Mouse (Mus musculus): ENCODE data around the gene Gjb1.
"Not testable (repeated sequence)": the region's sequence is repeated elsewhere in the genome, so short reads cannot be mapped to it uniquely, and the experiment has no call there.

Gjb1 gene

DNA sequence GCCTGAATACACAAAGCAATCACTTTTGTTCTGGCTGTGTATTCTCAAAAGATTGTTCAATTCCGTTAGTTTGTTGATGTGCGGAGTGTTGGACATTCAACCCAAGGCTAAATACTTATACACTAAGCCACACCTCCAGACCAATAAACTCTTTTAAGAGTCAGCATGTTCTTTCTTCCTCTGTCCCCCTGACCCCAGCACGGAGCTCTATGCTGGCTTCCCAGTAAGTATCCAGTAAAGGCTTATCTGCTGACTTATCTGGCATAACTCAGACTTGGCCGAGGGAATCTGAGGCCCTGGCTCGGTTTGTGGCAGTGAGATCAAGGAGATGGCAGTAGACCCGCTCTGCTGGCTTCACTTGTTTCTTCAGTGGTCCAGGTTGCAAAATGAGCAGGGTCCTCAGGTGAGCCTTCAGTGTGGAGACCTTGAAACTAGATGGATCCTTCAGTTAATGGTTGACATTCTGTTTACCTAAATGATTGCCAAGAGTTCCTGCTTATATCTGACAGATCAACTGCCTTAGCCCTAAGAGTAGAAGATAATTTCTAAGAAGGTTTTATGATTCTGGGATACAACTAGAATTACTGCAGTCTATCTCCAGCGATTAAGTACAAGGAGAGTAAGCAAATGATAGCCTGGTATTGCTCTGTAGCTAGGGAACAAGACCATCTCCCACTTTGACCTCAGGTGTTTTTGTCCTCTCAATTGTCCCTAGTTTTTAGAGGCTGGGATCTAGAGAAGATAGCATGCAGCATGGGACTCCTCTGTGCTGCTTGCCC lies at the start of gene Gjb1:
Gjb1 (plus strand) TSS at position 189 of the 779 bp plus-strand sequence.
- peak; percentile 20 for DNase-seq

DNA sequence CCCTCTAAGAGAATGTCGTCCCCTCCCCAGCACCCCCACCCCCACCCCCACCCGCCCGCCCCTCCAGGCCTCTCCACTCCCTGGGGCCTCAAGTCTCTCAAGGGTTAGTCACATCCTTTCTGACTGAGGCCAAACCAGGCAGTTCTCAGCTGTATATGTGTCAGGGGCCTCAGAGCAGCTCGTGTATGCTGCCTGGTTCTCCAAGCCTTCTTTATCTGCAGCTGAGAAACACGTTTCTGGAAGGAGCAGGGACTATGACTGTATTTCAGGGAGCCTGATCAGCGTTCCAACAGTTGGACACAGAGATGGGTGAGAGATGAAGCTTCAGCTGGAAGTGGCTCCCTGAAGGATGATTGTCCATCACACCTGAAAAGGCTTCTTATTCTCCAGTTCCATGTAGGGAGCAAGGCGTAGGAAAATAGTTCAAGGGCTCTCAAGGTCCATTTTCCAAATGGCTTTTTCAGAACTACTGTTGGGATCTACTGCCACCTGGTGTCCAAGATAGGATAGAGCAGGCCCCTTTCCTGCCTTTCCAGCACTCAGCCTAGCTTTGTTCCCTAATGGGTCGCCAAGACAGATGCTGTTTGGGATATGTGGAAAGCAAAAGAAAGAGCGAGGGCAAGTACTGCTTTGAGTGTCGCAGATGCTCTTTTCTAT lies 46.7 kb upstream of the Gjb1 start:
- peak; percentile 69 for DNase-seq

DNA sequence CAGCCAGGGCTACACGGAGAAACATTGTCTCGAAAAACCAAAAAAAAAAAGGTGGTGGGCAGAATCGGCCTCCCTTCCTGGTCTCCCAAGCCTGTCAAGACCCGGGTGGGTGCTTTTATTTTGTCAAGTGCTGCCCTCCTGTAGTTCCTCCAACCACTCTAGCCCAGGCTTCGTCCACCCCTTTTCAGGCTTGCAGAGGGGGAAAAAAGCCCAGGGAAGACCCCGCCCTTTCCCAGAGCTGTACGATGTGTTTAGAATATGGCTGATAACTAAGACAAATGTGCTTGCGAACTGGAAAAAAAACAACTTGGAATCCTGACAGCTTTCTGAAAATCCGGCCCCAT lies 44.2 kb upstream of the Gjb1 start:
- no peak for DNase-seq

DNA sequence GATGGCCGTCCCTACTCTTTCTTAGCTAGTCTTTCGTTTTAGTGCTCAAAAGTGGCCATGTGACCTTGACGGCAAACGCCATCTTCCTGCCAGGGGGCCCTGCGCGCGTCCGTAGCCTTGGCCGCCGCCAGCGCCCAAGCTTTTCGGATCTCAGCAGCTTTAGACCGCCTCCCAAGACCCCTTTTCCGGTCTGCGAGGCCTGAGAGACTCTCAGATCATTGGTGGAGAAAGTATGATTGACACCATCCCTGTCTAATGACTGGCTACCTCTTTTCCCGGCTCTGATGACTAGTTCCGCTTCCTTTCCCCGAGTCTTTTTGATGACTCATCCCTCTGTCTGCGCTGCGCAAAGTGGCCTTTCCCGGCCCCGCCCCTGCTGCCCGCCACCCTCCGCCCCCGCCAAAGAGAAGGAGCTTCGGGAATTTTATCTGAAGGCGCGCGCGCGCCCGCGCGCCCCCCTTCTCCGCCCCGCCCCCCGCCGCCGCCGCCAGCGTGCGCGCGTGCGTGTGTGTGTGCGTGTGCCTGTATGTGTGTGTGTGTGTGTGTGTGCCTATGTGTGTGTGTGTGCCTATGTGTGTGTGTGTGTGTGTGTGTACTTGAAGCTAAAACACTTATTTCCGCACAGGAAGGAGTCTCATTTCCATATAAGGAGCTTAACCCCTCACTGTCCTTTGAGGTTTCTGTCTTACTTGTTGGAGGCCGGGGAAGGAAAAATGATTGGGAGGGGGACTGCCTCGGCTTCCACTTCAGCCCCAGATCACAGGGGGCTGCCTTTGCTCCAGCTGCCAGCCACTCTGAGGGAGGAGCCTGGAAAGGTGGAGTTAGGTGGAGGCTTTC lies 43.6 kb upstream of the Gjb1 start:
- DNase-seq, result peak; percentile 92

DNA sequence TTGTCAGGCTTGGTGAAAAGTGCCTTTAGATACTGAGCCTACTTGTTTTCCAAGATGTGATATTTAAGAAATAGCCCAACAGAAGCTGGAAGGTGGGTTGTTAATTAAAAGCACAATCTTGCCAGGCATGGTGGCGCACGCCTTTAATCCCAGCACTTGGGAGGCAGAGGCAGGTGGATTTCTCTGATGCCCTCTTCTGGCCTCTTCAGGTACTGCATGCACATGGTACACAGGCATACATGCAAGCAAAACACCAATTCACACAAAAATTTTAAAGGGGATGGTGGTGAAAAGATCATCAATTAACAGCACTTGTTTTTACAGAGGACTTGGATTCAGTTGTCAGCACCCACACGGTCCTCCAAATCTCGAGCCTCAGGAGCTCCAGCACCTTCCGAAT lies 41.6 kb upstream of the Gjb1 start:
- no peak for DNase-seq

DNA sequence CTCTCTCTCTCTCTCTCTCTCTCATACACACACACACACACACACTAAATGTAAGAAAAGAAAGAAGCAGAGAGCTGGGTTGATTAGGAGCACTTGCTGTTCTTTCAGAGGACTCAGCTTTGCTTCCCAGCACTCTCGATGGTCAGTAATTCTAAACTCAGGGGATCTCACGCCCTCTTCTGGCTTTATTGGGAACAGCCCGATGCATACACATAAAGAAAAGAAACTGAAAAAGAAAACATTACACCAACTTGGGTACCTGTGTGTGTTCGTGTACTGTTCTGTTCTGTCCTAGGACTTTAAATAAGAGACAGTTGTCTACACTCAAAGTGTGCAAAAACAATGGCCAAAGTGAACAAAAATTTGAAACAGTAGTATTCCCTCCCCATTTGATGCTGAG lies 37.5 kb upstream of the Gjb1 start:
- no peak for DNase-seq

DNA sequence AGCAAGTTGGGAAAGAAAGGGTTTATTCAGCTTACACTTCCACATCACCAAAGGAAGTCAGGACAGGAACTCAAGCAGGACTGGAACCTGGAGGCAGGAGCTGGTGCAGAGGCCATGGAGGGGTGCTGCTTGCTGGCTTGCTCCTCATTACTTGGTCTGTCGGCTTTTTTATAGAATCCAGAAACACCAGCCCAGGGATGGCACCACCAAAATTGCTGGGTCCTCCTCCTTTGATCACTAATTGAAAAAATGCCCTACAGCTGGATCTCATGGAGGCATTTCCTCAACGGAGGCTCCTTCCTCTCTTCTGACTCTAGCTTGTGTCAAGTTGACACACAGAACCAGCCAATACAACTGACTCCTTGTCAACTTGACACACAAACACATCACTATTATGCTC lies 33.3 kb upstream of the Gjb1 start:
- not testable (repeated sequence) for DNase-seq

DNA sequence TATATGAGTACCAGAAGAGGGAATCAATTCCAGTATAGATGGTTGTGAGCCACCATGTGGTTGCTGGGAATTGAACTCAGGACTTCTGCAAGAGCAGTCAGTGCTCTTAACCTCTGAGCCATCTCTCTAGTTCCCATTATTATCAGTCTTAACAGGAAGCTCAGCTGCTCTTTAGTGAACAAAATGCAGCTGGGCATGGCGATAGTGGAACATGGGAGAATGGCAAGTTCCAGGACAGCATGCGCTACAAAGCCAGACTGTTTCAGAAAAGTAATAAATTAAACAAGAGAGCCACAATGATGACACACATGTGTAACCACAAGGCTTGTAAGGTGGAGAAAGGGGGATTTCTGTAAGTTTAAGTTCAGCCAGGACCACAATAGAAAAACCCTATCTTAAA lies 30.7 kb upstream of the Gjb1 start:
- no peak for DNase-seq

DNA sequence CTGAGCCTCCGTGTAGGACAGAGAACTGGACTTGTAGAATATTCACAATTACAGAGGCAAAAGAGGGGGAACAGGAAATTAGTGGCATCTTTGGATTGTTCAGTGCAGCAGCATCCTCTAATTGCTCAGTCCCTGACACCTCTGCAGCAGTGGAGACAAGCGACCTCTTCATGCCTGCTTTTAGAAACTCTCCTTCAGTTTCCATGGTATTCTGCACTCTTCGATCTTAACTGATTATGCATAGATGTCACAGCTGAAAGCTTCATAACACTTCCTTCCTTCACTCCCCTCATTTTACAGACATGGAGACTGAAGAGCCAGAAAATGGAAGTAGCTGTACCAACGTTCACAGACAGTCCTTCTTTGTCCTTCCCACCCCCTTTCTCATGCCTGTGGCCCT lies 29.7 kb upstream of the Gjb1 start:
- DNase-seq, result no peak

DNA sequence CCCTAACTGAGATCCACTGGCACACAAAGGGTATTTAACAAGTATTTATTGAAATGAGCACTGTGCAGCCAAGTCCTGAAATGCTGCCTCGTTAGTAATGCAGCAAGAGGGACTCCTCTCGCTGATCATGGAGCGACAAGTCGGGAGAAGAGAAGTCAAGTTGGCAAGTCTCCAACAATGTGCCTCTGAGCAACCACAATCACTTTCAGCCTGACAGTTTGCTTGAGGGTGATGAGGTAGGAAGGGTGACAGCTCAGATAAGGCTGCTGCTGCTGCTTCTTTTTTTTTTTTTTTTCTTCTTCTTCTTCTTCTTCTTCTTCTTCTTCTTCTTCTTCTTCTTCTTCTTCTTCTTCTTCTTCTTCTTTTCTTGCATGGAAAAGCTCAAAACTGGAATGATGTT lies 25.0 kb upstream of the Gjb1 start:
- no peak for DNase-seq

DNA sequence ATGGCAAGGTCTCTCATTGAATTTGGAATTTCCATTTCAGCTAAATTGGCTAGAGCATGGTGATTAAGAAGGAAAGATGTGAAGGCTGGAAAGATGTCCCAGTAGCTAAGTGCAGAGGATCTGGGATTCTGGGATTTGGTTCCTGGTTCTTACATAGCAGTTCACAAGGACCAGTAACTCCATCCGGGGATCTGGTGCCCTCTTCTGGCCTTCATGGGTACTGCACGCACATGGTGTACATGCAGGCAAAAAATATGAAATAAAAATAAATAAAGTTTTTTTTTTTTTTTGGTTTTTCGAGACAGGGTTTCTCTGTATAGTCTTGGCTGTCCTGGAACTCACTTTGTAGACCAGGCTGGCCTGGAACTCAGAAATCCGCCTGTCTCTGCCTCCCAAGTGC lies 17.3 kb upstream of the Gjb1 start:
- DNase-seq, result not testable (repeated sequence)

DNA sequence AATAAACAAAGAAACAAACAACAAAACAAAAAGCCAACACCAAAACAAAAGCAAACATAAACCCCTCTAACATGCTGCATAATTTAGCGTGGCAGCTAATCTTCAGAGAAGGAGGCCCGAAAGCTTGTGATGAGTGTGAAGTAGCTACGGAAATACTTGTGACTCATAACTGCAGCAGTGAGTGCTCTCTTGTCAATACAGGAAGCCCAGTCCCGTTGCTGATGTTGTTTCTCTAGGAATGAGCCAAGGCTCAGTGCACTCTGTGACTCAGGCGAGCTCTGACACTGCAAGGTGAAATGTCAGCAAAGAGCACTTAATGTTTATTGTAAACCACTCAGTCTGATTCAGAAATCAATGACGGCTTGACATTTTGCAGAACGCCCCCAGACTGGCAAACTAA lies 7.2 kb upstream of the Gjb1 start:
- DNase-seq, result no peak

DNA sequence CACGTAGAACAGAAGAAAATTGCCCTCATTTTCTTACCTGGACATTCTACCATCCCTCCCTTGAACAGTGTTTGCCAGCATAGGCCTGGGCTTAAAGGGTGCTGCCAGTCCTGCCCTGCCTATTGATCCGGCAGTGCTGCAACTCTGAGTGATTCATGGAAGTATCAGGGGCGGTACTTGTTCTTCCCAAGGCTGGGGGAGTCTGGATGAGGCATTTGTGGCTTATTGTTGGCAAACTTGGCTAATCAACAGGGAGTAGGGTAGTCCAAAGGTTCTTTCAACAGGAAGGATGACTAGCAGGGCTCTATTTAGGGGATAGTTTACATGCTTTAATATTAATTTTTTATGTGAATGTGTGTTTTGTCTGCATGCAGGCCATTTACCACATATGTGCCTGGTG lies 5.6 kb upstream of the Gjb1 start:
- DNase-seq, result no peak

DNA sequence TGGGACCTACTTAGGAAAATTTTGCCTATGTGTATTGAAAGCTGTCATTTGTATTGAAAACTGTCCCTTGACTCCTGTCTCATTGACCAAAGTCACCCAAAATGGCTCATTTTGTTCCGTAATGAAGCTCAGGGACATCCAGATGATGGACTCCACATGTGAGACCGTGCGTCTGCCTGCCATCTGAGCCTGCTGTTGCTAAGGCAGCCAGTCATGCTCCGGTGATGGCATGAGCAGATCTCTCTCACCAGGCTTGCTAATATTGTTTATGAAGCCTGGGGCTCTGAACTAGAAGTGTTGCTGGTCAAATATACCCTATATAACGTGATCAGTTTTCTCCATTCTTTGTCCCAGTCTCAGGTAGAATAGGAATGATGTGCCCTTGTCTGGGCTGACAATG lies 3.2 kb upstream of the Gjb1 start:
- DNase-seq, result no peak

DNA sequence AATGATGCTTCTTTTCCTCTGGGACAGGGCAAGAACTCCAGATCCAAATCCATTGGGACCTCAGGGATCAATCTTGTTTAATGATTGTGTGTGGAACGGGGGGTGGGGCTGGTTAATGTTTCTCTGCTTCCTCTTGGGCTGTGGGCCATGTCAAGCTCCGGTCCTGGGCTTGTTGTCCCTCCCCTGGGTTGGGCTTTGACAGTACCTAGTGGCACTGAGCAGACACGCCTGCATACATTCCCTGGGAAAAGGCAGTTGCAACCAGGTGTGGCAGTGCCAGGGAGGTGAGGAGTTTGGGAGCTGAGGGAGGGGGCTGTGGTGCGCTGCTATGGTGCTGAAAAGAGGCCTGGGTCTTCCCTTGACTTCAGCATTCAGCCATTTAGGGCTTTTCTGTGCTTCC lies 898 bp downstream of the Gjb1 start:
- DNase-seq, result peak; percentile 76

DNA sequence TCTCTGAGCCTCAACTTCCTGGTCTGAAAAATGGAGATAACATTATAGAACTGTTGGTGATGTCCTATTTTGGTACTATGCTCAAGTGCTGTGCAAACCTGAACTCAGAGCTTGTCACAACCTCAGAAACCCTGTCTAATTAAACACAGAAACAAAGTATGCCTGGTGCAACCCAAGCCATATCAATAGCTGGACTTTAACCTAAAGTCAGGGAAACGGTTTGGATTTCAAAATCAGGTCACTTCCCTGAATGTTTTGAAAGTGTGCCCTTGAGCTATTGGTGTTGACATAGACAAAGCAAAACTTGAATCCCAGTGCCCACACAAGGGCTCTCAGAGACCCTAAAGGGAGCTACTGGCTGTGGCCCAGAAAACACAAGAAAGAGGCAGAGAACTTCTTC lies 3.6 kb downstream of the Gjb1 start:
- DNase-seq, result no peak

DNA sequence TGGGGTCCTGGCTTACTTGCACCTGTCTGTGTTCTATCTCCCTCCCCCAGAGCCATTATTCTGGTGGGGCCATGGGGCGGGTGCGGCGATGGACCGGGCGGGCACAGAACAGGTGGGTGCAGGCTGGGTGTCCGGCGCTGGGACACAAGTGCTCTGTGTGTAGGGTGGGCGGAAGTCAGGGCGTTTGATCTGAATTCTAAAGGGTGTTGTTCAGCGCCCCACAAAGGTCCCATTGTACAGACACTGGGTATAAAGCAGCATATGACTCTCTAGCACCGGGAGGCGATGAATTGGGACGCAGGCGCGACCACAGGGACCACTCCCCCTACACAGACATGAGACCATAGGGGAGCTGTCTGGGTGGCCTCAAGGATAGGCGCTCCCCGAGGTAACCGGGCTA lies 7.3 kb downstream of the Gjb1 start:
- DNase-seq, result no peak

DNA sequence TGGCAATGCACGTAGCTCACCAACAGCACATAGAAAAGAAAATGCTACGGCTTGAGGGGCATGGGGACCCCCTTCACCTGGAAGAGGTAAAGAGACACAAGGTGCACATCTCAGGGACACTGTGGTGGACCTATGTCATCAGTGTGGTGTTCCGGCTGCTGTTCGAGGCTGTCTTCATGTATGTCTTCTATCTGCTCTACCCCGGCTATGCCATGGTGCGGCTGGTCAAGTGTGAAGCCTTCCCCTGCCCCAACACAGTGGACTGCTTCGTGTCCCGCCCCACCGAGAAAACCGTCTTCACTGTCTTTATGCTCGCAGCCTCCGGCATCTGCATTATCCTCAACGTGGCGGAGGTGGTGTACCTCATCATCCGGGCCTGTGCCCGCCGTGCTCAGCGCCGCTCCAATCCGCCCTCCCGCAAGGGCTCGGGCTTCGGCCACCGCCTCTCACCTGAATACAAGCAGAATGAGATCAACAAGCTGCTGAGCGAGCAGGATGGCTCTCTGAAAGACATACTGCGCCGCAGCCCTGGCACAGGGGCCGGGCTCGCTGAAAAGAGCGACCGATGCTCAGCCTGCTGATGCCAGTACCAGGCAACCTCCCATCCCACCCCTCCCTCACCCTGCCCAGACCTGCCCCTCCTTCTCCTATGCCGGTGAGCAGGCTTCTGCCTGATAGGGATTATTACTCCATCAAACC lies 8.4 kb downstream of the Gjb1 start:
- DNase-seq, result no peak

DNA sequence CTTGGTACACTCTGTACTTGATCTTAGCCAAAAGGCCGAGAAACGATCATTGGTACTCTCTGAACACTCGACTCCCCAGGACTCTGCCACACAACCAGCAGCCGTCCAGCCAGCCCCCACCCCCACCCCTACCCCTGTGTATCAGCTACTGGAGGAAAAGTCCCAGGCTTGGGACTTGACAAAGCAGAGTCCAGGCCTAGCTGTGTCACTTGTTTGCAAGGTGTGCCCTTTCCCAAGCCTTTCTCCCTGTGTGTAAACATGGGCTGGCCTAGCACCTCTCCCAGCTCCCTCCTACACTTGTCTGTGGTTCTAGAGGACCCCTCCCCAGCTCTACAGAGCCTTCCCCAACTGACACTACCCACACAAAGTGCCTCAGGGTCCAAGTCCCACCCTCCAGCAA lies 10.0 kb downstream of the Gjb1 start:
- DNase-seq, result no peak

DNA sequence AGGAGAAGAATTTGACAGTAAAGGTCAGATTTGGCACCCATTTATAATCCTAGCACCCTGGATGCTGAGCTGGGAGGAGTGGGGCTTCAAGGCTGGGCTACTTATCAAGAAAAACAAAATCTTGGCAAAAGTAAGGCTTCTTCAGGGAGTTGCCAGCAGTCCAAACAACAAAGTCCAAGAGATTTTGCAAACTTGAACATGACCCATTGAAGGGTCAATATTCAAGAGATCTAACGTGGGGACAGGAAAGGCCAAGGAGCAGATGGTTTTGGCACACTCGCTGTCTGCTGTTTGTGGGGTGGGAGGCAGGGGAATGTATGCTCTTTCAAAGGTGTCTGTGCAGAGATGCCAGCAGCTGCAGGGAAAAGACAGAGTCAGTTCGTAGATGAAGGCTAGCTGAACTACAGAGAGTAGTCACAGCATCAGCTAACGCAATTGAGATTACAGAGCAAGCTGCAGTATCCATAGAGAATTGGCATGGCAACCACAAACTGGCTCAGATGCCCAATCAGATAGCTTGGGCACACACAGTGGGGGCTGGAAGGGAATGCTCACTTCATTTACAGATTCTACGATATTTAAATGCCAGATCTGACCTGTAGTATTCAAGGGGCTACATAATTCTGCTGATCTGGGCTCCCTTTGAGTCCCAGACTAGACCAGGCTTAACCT lies 12.8 kb downstream of the Gjb1 start:
- peak; percentile 8 for DNase-seq

DNA sequence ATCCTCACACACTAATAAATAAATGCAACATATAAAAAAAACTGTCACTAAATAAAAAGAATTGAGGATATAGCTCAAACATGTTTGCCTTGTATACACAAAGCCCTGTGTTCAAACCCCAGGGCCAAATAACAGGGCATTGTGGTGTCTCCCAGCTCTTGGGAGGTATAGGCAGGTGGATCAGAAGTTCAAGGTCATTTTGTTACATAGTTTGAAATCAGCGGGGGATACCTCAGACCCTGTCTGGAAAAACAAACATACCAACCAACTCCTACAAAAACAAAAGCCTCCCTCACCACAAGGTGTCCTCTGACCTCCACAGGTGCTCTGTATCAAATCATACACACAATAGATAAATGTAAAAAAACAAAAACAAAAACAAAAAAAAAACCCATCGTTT lies 18.2 kb downstream of the Gjb1 start:
- no peak for DNase-seq

DNA sequence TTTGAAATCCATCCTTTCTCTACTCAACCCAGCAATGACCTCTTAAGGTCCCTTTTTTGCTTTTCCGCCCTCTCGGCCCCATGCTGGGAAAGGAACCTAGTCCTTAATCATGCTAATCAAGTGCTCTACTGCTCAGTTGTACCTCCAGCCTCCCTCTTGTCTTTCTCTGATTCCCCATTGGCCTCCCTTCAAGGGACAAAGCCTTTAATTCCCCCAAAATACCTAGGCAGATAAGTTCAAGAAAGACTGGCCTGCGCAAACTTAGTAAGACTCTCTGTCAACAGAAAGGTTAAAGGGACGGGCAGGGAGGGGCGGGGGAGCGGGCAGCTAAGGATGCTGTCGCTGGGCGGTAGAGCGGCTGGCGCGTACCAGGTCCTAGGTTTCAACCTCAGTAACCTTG lies 20.3 kb downstream of the Gjb1 start:
- no peak for DNase-seq
